Mouse (Mus musculus): Measurements from ENCODE around the gene Scd1. TPM values are rescaled to one million over a fixed set of nuclear protein-coding genes. Genes with fewer than 3 reads are reported as not detected.

Gene Scd1
- 19.2 and 25.5 TPM in 2 replicates for polyA plus RNA-seq (2015; fragmentation: Nextera tagmentation; extraction: Ambion mirVana)

DNA sequence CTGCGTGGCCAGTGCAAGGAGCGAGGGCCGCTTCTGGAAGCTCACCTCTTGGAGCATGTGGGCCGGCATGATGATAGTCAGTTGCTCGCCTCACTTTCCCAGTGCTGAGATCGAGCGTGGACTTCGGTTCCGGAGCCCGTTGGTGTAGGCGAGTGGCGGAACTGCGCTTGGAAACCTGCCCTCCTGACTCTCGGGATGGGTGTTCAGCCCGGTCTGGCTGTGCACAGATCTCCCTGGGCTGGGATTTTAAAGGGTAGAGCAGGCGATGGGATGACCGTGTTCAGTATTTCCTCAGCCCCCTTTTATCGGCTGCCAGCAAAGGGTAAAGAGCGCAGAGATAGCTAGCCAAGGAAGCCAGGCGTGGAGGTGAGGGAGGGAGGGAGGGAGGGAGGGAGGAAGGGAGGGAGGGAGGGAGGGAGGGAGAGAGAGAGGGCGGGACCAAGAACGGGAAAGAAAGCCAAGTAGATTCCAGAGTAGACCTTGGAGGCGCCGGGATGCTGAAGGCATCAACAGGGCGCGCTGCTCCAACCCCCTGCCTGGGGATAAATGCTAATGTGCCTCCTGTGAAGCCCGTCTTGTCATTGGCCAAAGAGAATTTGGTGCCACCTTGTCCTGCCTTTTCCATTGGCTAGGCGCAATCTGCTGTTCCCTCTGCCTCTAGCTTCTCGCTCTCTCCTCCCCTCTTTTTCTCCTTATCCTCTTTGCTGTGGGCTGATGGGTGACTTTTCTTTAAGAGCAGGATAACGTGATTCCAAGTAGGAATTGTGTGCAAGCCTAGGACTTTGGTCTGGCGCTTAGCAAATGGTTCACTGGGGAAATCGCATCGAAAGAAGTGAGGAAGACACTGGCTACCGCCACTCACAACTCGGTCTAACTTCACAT lies at the start of gene Scd1:
Scd1 (minus strand) TSS at position 539 of the 882 bp plus-strand sequence.
- H3K27ac ChIP-seq (ENCODE audit: low read length): peak within 1 kb of the TSS; percentile 86
- peak within 1 kb of the TSS; percentile 95 for H3K4me2 ChIP-seq (ENCODE audit: low read depth, low read length)
- peaks cover 30% of the 10 kb centered on the region for H3K4me1 ChIP-seq (ENCODE audit: control insufficient read depth, low read depth, low read length)
- no peaks in the 10 kb centered on the region for H3K9me3 ChIP-seq (replicated peaks; ENCODE audit: control insufficient read depth, low read length)
- peak within 1 kb of the TSS; percentile 73 for H3K4me3 ChIP-seq (ENCODE audit: low read depth, low read length)
- peak within 1 kb of the TSS; percentile 76 for H3K9ac ChIP-seq (ENCODE audit: low read depth, low read length)
- peaks cover 2% of the 10 kb centered on the region for H3K27me3 ChIP-seq (ENCODE audit: control insufficient read depth, insufficient read depth, low read depth, low read length)
- ATAC-seq (ENCODE audit: low read depth): peak; percentile 88
- WGBS (ENCODE audit: insufficient replicate concordance): under 1% methylated on average over 35 of the region's 35 CpGs
- peaks cover 3% of the 10 kb centered on the region; the same call in 1 of the 2 replicates for H3K36me3 ChIP-seq (ENCODE audit: control insufficient read depth, insufficient read depth)

DNA sequence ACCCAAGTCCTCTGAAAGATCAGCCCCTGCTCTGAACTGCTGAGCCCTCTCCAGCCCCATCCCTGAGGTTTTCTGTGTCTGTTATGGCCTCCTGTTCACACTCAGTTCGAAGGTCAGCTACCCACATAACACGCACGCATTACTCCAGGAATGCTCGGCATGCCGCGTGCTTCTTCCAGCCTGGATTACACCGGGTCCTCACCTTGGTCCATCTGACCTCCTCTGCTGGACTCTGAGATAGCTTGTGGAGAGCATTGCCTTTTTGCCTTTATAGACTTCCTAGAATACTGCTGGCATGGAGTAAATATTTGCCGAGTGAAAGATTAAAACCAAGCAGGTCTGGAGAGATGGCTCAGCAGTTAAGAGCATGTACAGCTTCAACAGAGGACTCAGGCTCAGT lies 47.7 kb upstream of the Scd1 start:
- Histone ChIP-seq H3K9me3 (replicated peaks; ENCODE audit: control insufficient read depth, low read length) (no peaks in the 10 kb centered on the region), H3K27me3 (ENCODE audit: control insufficient read depth, insufficient read depth, low read depth, low read length) (no peaks in the 10 kb centered on the region), H3K9ac (ENCODE audit: low read depth, low read length) (no peak overlapping the region), H3K36me3 (ENCODE audit: control insufficient read depth, insufficient read depth) (no peaks in the 10 kb centered on the region), H3K4me1 (ENCODE audit: control insufficient read depth, low read depth, low read length) (no peaks in the 10 kb centered on the region), H3K4me3 (ENCODE audit: low read depth, low read length) (no peak overlapping the region), H3K4me2 (ENCODE audit: low read depth, low read length) (no peak overlapping the region), H3K27ac (ENCODE audit: low read length) (no peak overlapping the region)
- ATAC-seq (ENCODE audit: low read depth): no peak
- 71% methylated on average over 8 of the region's 8 CpGs for WGBS (ENCODE audit: insufficient replicate concordance)

DNA sequence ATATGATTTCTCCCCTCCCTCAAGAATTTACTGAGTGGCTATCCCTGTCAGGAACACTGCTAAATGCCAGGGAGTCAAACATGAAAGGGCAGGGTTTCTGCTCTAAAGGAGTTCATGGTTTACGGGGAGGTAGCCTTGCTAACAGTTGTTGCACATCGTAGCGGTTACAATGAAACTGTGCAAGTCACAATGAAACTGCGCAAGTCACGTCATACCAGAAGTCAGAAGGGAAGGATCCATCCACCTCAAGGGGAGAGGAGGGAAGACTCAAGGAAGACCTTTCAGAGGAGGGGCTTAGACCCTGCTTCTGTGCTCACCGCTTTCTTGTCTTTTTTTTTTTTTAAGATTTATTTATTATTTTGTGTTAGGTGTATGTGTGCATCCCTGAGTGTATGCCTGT lies 47.2 kb upstream of the Scd1 start:
- H3K27ac ChIP-seq (ENCODE audit: low read length): no peak overlapping the region
- H3K9ac ChIP-seq (ENCODE audit: low read depth, low read length): no peak overlapping the region
- H3K4me1 ChIP-seq (ENCODE audit: control insufficient read depth, low read depth, low read length): no peaks in the 10 kb centered on the region
- WGBS (ENCODE audit: insufficient replicate concordance): 74% methylated on average over 6 of the region's 6 CpGs
- no peak overlapping the region for H3K4me2 ChIP-seq (ENCODE audit: low read depth, low read length)
- H3K36me3 ChIP-seq (ENCODE audit: control insufficient read depth, insufficient read depth): no peaks in the 10 kb centered on the region
- H3K27me3 ChIP-seq (ENCODE audit: control insufficient read depth, insufficient read depth, low read depth, low read length): no peaks in the 10 kb centered on the region
- no peaks in the 10 kb centered on the region for H3K9me3 ChIP-seq (replicated peaks; ENCODE audit: control insufficient read depth, low read length)
- H3K4me3 ChIP-seq (ENCODE audit: low read depth, low read length): no peak overlapping the region
- ATAC-seq (ENCODE audit: low read depth): no peak

DNA sequence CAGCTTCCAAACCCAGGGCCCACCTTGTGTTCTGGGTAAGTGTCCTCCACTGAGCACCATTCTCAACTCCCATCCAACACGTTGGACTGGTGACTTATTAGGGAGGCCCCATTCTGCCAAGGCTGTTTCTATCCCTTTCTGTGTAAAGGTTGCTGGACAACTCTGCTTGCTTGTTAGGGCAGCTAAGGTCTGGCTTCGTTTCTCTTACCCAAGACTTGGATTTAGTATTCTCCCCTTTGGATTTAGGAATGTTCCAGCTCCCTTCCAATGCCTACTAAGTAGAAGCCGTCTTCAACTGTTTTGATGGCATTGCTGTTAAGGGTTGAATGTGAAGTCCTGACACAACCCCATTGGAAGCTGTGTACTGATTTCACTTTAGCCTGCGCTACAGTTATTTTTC lies 40.2 kb upstream of the Scd1 start:
- Histone ChIP-seq H3K4me1 (ENCODE audit: control insufficient read depth, low read depth, low read length) (no peaks in the 10 kb centered on the region), H3K9me3 (replicated peaks; ENCODE audit: control insufficient read depth, low read length) (no peaks in the 10 kb centered on the region), H3K27ac (ENCODE audit: low read length) (no peak overlapping the region), H3K9ac (ENCODE audit: low read depth, low read length) (no peak overlapping the region), H3K36me3 (ENCODE audit: control insufficient read depth, insufficient read depth) (no peaks in the 10 kb centered on the region), H3K4me3 (ENCODE audit: low read depth, low read length) (no peak overlapping the region), H3K4me2 (ENCODE audit: low read depth, low read length) (no peak overlapping the region), H3K27me3 (ENCODE audit: control insufficient read depth, insufficient read depth, low read depth, low read length) (no peaks in the 10 kb centered on the region)
- ATAC-seq (ENCODE audit: low read depth): no peak
- 69% methylated on average over 4 of the region's 4 CpGs for WGBS (ENCODE audit: insufficient replicate concordance)

DNA sequence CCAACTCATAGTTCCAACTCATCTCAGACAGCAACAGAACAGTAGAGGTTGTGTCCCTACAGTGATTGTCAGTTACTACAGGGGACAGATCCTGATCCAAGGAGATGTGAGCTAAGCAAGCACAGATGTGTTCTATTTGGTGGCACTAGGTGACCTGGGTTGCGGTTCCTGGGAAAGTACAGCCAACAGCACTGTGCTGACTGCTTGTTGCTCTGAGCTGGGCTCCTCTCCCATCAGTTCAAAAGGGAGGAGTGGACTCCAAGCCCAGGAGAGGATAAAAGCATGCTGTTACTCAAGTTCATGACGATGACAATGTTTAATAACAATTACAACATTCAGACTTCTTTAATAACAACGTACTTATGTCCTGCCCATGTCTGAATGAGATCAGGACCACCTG lies 38.1 kb upstream of the Scd1 start:
- Histone ChIP-seq H3K9ac (ENCODE audit: low read depth, low read length) (no peak overlapping the region), H3K4me3 (ENCODE audit: low read depth, low read length) (no peak overlapping the region), H3K36me3 (ENCODE audit: control insufficient read depth, insufficient read depth) (no peaks in the 10 kb centered on the region), H3K4me2 (ENCODE audit: low read depth, low read length) (no peak overlapping the region), H3K9me3 (replicated peaks; ENCODE audit: control insufficient read depth, low read length) (no peaks in the 10 kb centered on the region), H3K27me3 (ENCODE audit: control insufficient read depth, insufficient read depth, low read depth, low read length) (no peaks in the 10 kb centered on the region), H3K4me1 (ENCODE audit: control insufficient read depth, low read depth, low read length) (no peaks in the 10 kb centered on the region), H3K27ac (ENCODE audit: low read length) (no peak overlapping the region)
- WGBS (ENCODE audit: insufficient replicate concordance): 71% methylated on average over 3 of the region's 3 CpGs
- no peak for ATAC-seq (ENCODE audit: low read depth)

DNA sequence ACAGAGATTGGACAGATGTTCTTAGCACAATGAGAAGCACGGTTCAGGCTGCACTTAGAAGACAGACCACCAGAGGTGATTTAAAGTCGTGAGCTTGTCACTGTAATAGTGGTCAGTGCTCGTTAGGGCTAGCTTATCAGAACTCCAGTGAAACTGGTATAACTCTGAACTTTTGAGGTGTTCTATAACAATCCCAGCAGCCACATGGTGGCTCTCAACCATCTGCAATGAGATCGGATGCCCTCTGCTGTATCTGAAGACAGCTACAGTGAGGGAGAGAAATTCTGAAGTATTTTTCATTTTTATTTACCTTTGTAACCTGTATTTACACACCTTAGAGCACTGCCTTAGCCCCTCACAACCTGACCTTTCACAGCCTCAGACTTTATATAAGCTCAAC lies 31.6 kb upstream of the Scd1 start:
- no peak overlapping the region for H3K9ac ChIP-seq (ENCODE audit: low read depth, low read length)
- 24% methylated on average over 4 of the region's 4 CpGs for WGBS (ENCODE audit: insufficient replicate concordance)
- H3K9me3 ChIP-seq (replicated peaks; ENCODE audit: control insufficient read depth, low read length): no peaks in the 10 kb centered on the region
- no peak overlapping the region for H3K27ac ChIP-seq (ENCODE audit: low read length)
- H3K4me1 ChIP-seq (ENCODE audit: control insufficient read depth, low read depth, low read length): no peaks in the 10 kb centered on the region
- ATAC-seq (ENCODE audit: low read depth): no peak
- H3K36me3 ChIP-seq (ENCODE audit: control insufficient read depth, insufficient read depth): no peaks in the 10 kb centered on the region
- no peak overlapping the region for H3K4me3 ChIP-seq (ENCODE audit: low read depth, low read length)
- H3K4me2 ChIP-seq (ENCODE audit: low read depth, low read length): no peak overlapping the region
- no peaks in the 10 kb centered on the region for H3K27me3 ChIP-seq (ENCODE audit: control insufficient read depth, insufficient read depth, low read depth, low read length)

DNA sequence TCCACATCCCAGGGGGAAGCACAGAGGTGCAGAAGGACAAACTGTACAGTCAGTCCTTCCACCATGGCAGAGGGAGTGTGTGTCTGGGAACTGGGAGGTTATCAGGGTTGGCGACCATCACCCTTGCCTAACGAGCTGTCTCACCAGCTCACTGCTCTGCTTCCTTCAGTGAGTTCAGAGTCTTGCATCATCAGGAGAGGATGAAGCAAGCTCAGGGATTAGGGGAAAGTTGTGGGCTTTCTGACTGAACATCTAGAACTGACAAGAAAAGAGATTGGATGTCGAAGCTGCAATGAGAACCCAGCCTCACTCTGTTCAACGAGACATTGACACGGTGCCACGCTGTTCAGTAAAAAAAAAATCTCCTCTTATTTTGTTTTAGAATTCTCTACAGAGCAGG lies 30.3 kb upstream of the Scd1 start:
- H3K9ac ChIP-seq (ENCODE audit: low read depth, low read length): no peak overlapping the region
- no peak overlapping the region for H3K27ac ChIP-seq (ENCODE audit: low read length)
- H3K36me3 ChIP-seq (ENCODE audit: control insufficient read depth, insufficient read depth): no peaks in the 10 kb centered on the region
- 57% methylated on average over 6 of the region's 6 CpGs for WGBS (ENCODE audit: insufficient replicate concordance)
- ATAC-seq (ENCODE audit: low read depth): no peak
- H3K4me1 ChIP-seq (ENCODE audit: control insufficient read depth, low read depth, low read length): no peaks in the 10 kb centered on the region
- H3K27me3 ChIP-seq (ENCODE audit: control insufficient read depth, insufficient read depth, low read depth, low read length): no peaks in the 10 kb centered on the region
- no peak overlapping the region for H3K4me3 ChIP-seq (ENCODE audit: low read depth, low read length)
- H3K4me2 ChIP-seq (ENCODE audit: low read depth, low read length): no peak overlapping the region
- H3K9me3 ChIP-seq (replicated peaks; ENCODE audit: control insufficient read depth, low read length): no peaks in the 10 kb centered on the region

DNA sequence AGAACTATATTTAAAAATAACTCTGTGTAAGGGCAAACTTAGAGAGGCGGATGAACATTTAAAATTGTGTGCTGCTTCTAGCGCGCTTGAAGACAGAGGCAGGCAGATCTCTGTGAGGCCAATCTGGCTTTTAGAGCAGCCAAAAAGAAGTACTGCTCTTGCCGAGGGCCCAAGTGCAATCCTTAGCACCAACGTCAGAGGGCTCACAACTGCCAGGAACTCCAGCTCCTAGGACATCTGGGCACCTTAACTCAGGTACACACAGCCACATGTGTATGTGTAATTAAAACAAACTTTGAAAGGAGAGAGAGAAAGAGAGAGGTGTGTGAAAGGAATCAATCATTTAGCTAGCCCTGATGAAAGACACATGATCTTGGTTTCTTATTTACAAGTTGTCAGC lies 24.4 kb upstream of the Scd1 start:
- no peaks in the 10 kb centered on the region for H3K9me3 ChIP-seq (replicated peaks; ENCODE audit: control insufficient read depth, low read length)
- no peak overlapping the region for H3K9ac ChIP-seq (ENCODE audit: low read depth, low read length)
- no peak overlapping the region for H3K4me3 ChIP-seq (ENCODE audit: low read depth, low read length)
- no peak for ATAC-seq (ENCODE audit: low read depth)
- H3K4me2 ChIP-seq (ENCODE audit: low read depth, low read length): no peak overlapping the region
- H3K27me3 ChIP-seq (ENCODE audit: control insufficient read depth, insufficient read depth, low read depth, low read length): no peaks in the 10 kb centered on the region
- H3K27ac ChIP-seq (ENCODE audit: low read length): no peak overlapping the region
- no peaks in the 10 kb centered on the region for H3K4me1 ChIP-seq (ENCODE audit: control insufficient read depth, low read depth, low read length)
- H3K36me3 ChIP-seq (ENCODE audit: control insufficient read depth, insufficient read depth): no peaks in the 10 kb centered on the region
- 62% methylated on average over 5 of the region's 5 CpGs for WGBS (ENCODE audit: insufficient replicate concordance)

DNA sequence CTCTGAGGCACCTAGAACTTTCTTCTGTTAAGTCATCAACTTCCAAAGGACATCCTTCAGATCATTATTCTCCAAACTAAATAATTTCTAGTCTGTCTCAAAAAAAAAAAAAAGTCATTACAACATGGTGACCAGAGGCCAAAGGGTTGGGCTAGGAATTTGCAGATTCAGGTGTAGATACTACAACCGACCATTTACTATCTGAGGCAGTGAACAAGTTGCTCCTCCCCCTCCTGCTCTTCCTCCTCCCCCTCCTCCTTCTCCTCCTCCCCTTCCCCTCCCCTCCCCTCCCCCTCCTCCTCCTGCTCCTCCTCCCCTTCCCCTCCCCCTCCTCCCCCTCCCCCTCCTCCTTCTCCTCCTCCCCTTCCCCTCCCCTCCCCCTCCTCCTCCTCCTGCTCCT lies 20.0 kb upstream of the Scd1 start:
- no peaks in the 10 kb centered on the region for H3K36me3 ChIP-seq (ENCODE audit: control insufficient read depth, insufficient read depth)
- H3K4me1 ChIP-seq (ENCODE audit: control insufficient read depth, low read depth, low read length): no peaks in the 10 kb centered on the region
- WGBS (ENCODE audit: insufficient replicate concordance): 52% methylated on average over 1 of the region's 1 CpGs
- no peaks in the 10 kb centered on the region for H3K27me3 ChIP-seq (ENCODE audit: control insufficient read depth, insufficient read depth, low read depth, low read length)
- no peak overlapping the region for H3K4me2 ChIP-seq (ENCODE audit: low read depth, low read length)
- H3K9ac ChIP-seq (ENCODE audit: low read depth, low read length): no peak overlapping the region
- ATAC-seq (ENCODE audit: low read depth): no peak
- no peaks in the 10 kb centered on the region for H3K9me3 ChIP-seq (replicated peaks; ENCODE audit: control insufficient read depth, low read length)
- no peak overlapping the region for H3K27ac ChIP-seq (ENCODE audit: low read length)
- no peak overlapping the region for H3K4me3 ChIP-seq (ENCODE audit: low read depth, low read length)

All from liver, embryonic 16.5 days (tissue).